Mouse (Mus musculus) layer of hippocampus, postnatal 36 days (tissue): Measurements from ENCODE around the gene Cfc1. TPM values are rescaled to one million over a fixed set of nuclear protein-coding genes. Genes with fewer than 3 reads are reported as not detected.

Experiments used
- DNase-seq, 2 experiments: peaks; one replicate each; pipeline ENCODE4 v3.0.0; 2022
- total RNA-seq, 2 experiments: library from RNA; stranded (reverse); gene quantifications; 2 replicates each; pipeline ENCODE4 v1.2.3; 2021

Cfc1 gene
- total RNA-seq, 2 experiments from 2014 or later = not detected

DNA sequence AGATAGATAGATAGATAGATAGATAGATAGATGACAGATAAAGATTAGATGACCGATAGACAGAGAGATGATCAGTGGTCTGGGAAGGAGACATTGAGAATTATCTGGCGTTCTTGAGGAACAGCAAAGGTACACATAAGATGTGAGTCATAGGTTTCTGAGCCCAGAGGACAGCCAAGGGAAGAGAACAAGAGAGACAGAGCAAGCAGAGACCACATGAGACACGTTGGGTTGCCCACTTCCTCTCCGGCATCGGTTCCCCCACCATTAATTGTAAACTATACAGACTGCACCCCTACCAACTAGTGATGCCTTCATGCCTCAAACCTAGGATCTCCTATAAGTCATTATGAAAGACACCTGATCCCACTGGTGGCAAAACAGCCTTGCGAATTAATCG, 18.8 kb downstream of the Cfc1 start:
- no peak for DNase-seq

GRCm38 (mm10) chr1:34560843-34561242, 25.4 kb downstream of the Cfc1 start, which contains the start of gene Prss40:
TSS of gene Prss40 (minus strand) at chr1:34560943.
- no peak for DNase-seq

- DNase-seq = no peak
Measured at GRCm38 (mm10) chr1:34564383-34565045, 29.1 kb downstream of the Cfc1 start.

DNA sequence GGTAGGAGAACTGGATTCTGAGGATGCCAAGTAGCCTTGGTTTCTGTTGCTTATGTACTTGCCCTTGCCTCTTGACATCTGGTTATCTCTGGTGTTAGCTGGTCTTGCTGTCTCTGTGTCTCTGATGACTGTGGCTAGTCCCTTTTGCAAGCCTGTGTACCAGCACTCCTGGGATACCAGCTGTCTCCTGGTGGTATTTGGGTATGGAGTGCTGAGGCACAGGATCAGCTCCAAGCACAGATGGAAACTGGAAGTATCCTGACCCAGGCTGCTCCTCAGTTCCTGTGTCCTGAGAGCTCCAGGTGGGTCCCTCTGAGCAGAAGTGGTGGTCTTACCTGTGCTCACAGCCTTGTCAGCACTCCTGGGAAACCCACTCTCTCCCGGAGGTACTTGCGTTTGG, 32.7 kb downstream of the Cfc1 start:
- no peak for DNase-seq

- DNase-seq = no peak
Measured at GRCm38 (mm10) chr1:34569876-34570275, 34.4 kb downstream of the Cfc1 start.

DNA sequence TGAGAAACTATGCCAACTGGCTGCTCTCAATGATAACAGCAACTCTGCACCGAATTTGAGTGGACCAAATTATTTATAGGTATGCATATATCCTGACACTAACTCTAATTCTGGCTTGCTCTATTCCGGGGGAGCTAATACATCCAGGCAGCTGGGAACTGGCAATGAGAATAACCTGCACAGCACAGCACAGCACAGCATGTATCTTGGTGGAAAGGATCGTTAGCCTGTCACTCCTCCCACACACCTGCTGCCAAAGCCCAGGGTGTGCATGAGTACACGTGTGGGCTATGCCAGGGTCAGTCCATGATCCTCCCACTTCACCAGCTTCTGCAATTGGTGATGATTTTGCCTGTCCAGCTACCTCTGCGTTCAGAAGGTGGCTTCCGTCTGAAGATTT, 36.0 kb downstream of the Cfc1 start:
- DNase-seq = peak; percentile 53 to 55

GRCm38 (mm10) chr1:34573221-34573620, 37.8 kb downstream of the Cfc1 start:
- no peak for DNase-seq

- DNase-seq = peak; percentile 82 to 83
Measured at GRCm38 (mm10) chr1:34578851-34579781, 43.7 kb downstream of the Cfc1 start, which contains the start of gene Amer3. TSS of gene Amer3 (plus strand) at chr1:34579657.

DNA sequence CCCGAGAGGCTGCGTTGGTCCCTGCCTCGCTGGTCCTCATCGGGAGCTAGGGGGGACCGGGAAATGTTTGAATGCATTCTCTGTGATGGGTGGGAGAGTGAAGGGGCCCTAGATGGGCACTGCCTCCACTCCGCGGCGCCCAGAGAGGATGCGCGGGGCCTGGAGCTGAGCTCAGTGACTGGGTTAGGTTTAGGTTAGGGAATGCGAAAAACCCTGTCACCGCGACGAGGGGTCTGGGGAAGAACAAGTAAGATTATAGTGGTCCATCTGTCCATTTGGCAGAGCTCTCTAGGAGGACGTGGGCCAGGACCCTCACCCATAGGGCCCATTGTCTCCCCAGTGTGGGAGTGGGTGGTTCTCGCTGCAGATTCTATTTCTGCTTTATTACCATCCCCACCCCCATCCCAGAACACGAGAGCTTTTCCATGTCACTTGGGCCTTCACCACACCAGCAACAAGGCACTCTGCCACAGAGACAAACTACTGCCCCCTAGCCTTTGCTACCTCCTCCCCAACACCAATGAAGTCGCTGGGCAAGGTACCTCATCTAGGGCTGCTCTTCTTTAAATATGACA, 44.4 kb downstream of the Cfc1 start:
- peak; percentile 42 to 51 for DNase-seq

GRCm38 (mm10) chr1:34582218-34582617, 46.8 kb downstream of the Cfc1 start:
- DNase-seq = no peak

GRCm38 (mm10) chr1:34583821-34584263, 48.4 kb downstream of the Cfc1 start:
- DNase-seq = peak; percentile 73 to 86

DNA sequence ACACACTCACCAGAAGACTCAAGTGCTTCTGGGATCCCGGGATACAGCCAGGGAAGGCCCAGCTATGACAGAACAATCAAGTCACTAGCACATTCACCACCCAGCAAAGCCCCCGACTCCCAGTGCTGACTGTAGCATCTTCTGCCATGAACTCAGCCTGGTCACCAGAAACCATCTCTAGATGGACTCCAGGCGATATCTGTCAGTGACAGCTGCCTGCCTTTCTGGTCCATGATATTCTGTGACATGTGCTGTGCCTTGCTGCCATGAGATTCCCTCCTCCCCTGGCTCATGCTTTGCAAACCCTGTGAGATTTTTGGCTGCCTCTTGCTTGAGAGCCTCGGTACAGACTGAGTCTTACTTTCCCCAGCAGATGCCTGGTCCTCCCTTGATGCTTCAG, 49.3 kb downstream of the Cfc1 start:
- DNase-seq = no peak

DNA sequence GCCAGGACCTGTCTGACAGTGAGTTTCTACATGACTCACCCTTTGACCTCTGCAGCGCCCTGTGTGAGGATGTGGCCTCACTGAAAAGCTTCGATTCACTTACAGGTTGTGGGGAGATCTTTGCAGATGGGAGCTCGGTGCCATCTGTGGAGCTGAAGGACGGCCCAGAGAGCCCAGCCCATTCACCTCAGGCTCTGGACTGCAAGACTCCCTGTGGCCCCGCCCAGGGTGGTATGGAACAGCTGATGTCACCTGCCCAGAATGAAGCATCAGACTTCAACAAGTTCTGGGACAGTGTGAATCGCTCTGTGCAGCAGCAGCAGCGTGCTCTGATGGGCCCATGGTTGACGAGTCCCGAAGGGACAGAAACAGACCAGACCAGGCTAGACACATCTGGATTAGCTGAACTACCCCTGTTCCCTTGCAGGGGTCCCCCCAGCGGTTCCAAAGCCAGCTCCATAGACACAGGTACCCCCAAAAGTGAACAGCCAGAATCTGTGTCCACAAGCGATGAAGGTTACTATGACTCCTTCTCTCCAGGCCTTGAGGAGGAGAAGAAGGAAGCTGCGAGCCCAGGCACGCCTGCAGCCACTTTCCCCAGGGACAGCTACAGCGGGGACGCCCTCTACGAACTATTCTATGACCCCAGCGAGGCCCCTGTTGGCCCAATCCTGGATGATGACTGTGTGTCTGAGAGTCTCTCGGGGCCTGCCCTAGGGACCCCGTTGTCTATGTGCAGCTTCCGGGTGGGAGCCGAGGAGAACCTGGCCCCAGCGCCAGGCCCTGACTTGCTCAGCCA, 52.0 kb downstream of the Cfc1 start:
- DNase-seq = no peak

Other genes starting within 250 kb of the Cfc1 start
- 10 to 100 TPM; 17.5 to 19.3 TPM for gene Ccdc115, start 96.0 kb upstream of the Cfc1 start, total RNA-seq
- 10 to 100 TPM; 32.8 to 36.6 TPM for gene Imp4, start 95.8 kb upstream of the Cfc1 start, total RNA-seq
- 1 to 10 TPM; 5.0 to 5.7 TPM for gene Ptpn18, start 75.9 kb upstream of the Cfc1 start, total RNA-seq
- gene Prss39, start 37.2 kb upstream of the Cfc1 start, total RNA-seq = not detected
- not detected for gene Prss40, start 25.3 kb downstream of the Cfc1 start, total RNA-seq
- 10 to 100 TPM; 38.8 to 43.3 TPM for gene Amer3, start 44.0 kb downstream of the Cfc1 start, total RNA-seq